7 mouse cellular contexts compared by ENCODE assay signal in genomic region chr7:82263141-82263540, GRCm38 (mm10).
A peak's percentile ranks its signal among the peaks of the same experiment; 100 is the strongest.
DNase-seq lines count a peak whose midpoint lies in the region; ATAC-seq and TF ChIP-seq lines count a peak whose summit lies in the region.

No protein-coding gene starts in this region.

- no peak overlapping the region for H3K4me3 ChIP-seq in cortical plate, adult 2 months (ENCODE audit: insufficient read depth, low read length)
- H3K4me3 ChIP-seq in liver, embryonic 11.5 days (ENCODE audit: low read depth, low read length) = no peak overlapping the region

- no peak overlapping the region for H3K4me2 ChIP-seq in liver, embryonic 11.5 days

- H3K9me3 ChIP-seq in liver, embryonic 11.5 days (ENCODE audit: control insufficient read depth, low read length) = no peaks in the 10 kb centered on the region

- no peak overlapping the region for H3K9ac ChIP-seq in liver, embryonic 11.5 days (ENCODE audit: low read depth, low read length)

- peak; percentile 41 for DNase-seq in ovary, postnatal 14 days (ENCODE audit: low spot score)
- no peak for DNase-seq in ovary, postnatal 10 days (ENCODE audit: low spot score)
- peak; percentile 59 for DNase-seq in adrenal gland, adult 18-20 months (ENCODE audit: low spot score in 2 of 2)
- DNase-seq in induced T-regulatory cell, adult 2 months (ENCODE audit: low read depth) = peak; percentile 75
- DNase-seq in liver, embryonic 11.5 days (ENCODE audit: low spot score) = peak; percentile 56
- peak; percentile 81 for DNase-seq in right cerebral cortex, postnatal 4 days

- no peaks in the 10 kb centered on the region for H3K27me3 ChIP-seq in liver, embryonic 11.5 days (replicated peaks; ENCODE audit: control insufficient read depth, insufficient read depth, low read length)

- no peak for ATAC-seq in liver, embryonic 11.5 days (replicated peaks; ENCODE audit: low FRiP score)

- WGBS in liver, embryonic 11.5 days = 12% methylated on average over 8 of the region's 8 CpGs

- TF ChIP-seq CTCF in cortical plate, adult 2 months (IDR thresholded peaks at IDR 0.05; ENCODE audit: extremely low read depth, insufficient read depth, low read length) = peak; percentile 85

- TF ChIP-seq POLR2A in cortical plate, adult 2 months (IDR thresholded peaks at IDR 0.05; ENCODE audit: extremely low read depth, insufficient read depth, low read length) = no peak

- no peak overlapping the region for H3K27ac ChIP-seq in cortical plate, adult 2 months (ENCODE audit: insufficient read depth, low read length)
- no peak overlapping the region for H3K27ac ChIP-seq in liver, embryonic 11.5 days (ENCODE audit: low read depth, low read length)

- H3K36me3 ChIP-seq in liver, embryonic 11.5 days (ENCODE audit: control insufficient read depth, insufficient read depth, low read length) = no peaks in the 10 kb centered on the region

- H3K4me1 ChIP-seq in cortical plate, adult 2 months (ENCODE audit: control insufficient read depth, insufficient read depth, low read length) = no peaks in the 10 kb centered on the region
- H3K4me1 ChIP-seq in liver, embryonic 11.5 days (replicated peaks; ENCODE audit: control insufficient read depth, insufficient read depth, low read length) = no peaks in the 10 kb centered on the region
